Mouse (Mus musculus) CH12.LX (cell line): Measurements from ENCODE around the gene Ntn1. TPM values are rescaled to one million over a fixed set of nuclear protein-coding genes. Genes with fewer than 3 reads are reported as not detected.

Experiments used
- DNase-seq: peaks from one replicate; pipeline ENCODE4 v3.0.0-alpha.2; 2013; ENCODE audit errors: extremely low read depth
- H3K27ac ChIP-seq: 2 replicates; pipeline ENCODE4 v1.5.1; 2012; ENCODE audit warnings: low read depth, mild to moderate bottlenecking, control low read depth, moderate library complexity; ENCODE audit not compliant: insufficient read depth
- H3K27me3 ChIP-seq: replicated peaks from 2 replicates; pipeline ENCODE3; 2012; ENCODE audit warnings: inconsistent platforms
- H3K36me3 ChIP-seq, 2 experiments: replicated peaks in 1 of 2; 2 replicates each; pipeline versions ENCODE3 to v1.6.1; 2012; ENCODE audit warnings: inconsistent platforms in 1 of 2, low read length in 1 of 2, mild to moderate bottlenecking in 1 of 2, mixed read lengths in 1 of 2, moderate library complexity in 1 of 2; ENCODE audit not compliant: control insufficient read depth in 1 of 2, insufficient read depth in 1 of 2
- H3K4me1 ChIP-seq, 2 experiments: 2 replicates each; pipeline ENCODE4 v1.6.1; 2012; ENCODE audit warnings: inconsistent platforms in 1 of 2, moderate library complexity in 1 of 2; ENCODE audit not compliant: insufficient read depth in 2 of 2, control insufficient read depth in 1 of 2
- H3K4me2 ChIP-seq: 2 replicates; pipeline ENCODE4 v1.6.1; 2012; ENCODE audit warnings: low read depth, mild to moderate bottlenecking, control low read depth; ENCODE audit not compliant: poor library complexity, insufficient read depth, severe bottlenecking
- H3K4me3 ChIP-seq, 3 experiments: fragments of 150-350 bp in 1 of 3; sonication (generic) in 1 of 3; replicated peaks in 1 of 3; 2 replicates each; pipeline versions ENCODE3 to v1.5.1; 2011 to 2012; ENCODE audit warnings: low read depth in 2 of 3, low read length in 2 of 3, mild to moderate bottlenecking in 2 of 3, moderate library complexity in 2 of 3, control low read depth in 1 of 3, improper control_type of control experiment in 1 of 3, inconsistent platforms in 1 of 3, mixed read lengths in 1 of 3; ENCODE audit not compliant: poor library complexity in 1 of 3
- H3K79me2 ChIP-seq: replicated peaks from 2 replicates; pipeline ENCODE4 v1.6.1; 2012; ENCODE audit warnings: mild to moderate bottlenecking, moderate library complexity; ENCODE audit not compliant: control insufficient read depth, poor library complexity, insufficient read depth, severe bottlenecking; ENCODE audit errors: extremely low read depth
- H3K9ac ChIP-seq: 2 replicates; pipeline ENCODE4 v1.6.1; 2012; ENCODE audit warnings: low read depth, mild to moderate bottlenecking, control low read depth, moderate library complexity; ENCODE audit not compliant: insufficient read depth
- H3K9me3 ChIP-seq: replicated peaks from 2 replicates; pipeline ENCODE3; 2012; ENCODE audit warnings: low read length, inconsistent platforms, mixed read lengths
- BHLHE40 ChIP-seq: IDR thresholded peaks from 2 replicates; pipeline ENCODE4 v1.6.1; 2011; ENCODE audit warnings: mild to moderate bottlenecking, low read depth, low read length, improper control_type of control experiment
- CHD2 ChIP-seq: IDR thresholded peaks from 2 replicates; pipeline ENCODE4 v1.6.1; 2011; ENCODE audit warnings: low read length, improper control_type of control experiment
- CTCF ChIP-seq, 2 experiments: IDR thresholded peaks in 1 of 2; conservative IDR thresholded peaks in 1 of 2; 2 replicates each; pipeline ENCODE4 v1.5.1; 2011 to 2012; ENCODE audit warnings: low read depth in 2 of 2, low read length in 2 of 2, improper control_type of control experiment in 1 of 2, inconsistent platforms in 1 of 2, mild to moderate bottlenecking in 1 of 2, moderate library complexity in 1 of 2
- E2F4 ChIP-seq: IDR thresholded peaks from 2 replicates; pipeline ENCODE4 v1.6.1; 2011; ENCODE audit warnings: low read depth, low read length, improper control_type of control experiment; ENCODE audit not compliant: insufficient replicate concordance
- EP300 ChIP-seq: IDR thresholded peaks from 2 replicates; pipeline ENCODE4 v1.6.1; 2011; ENCODE audit warnings: low read length, improper control_type of control experiment
- ETS1 ChIP-seq: conservative IDR thresholded peaks from 2 replicates; pipeline ENCODE4 v1.6.1; 2012; ENCODE audit warnings: low read depth, mild to moderate bottlenecking, inconsistent platforms, low read length, improper control_type of control experiment, moderate library complexity
- GABPA ChIP-seq: IDR thresholded peaks from 2 replicates; pipeline ENCODE4 v1.6.1; 2012; ENCODE audit warnings: low read depth, low read length, improper control_type of control experiment, inconsistent platforms; ENCODE audit not compliant: insufficient replicate concordance
- HCFC1 ChIP-seq: IDR thresholded peaks from 2 replicates; pipeline ENCODE4 v1.6.1; 2012; ENCODE audit warnings: low read depth, mild to moderate bottlenecking, inconsistent platforms, low read length, improper control_type of control experiment
- JUND ChIP-seq: conservative IDR thresholded peaks from 2 replicates; pipeline ENCODE4 v1.6.1; 2011; ENCODE audit warnings: low read depth, low read length, improper control_type of control experiment
- MAFK ChIP-seq: IDR thresholded peaks from 2 replicates; pipeline ENCODE4 v1.6.1; 2011; ENCODE audit warnings: low read length, improper control_type of control experiment; ENCODE audit not compliant: insufficient replicate concordance
- MAX ChIP-seq: IDR thresholded peaks from 2 replicates; pipeline ENCODE4 v1.6.1; 2011; ENCODE audit warnings: low read length, improper control_type of control experiment
- MAZ ChIP-seq: IDR thresholded peaks from 2 replicates; pipeline ENCODE4 v1.6.1; 2012; ENCODE audit warnings: low read depth, mild to moderate bottlenecking, inconsistent platforms, low read length, improper control_type of control experiment, moderate library complexity
- MYC ChIP-seq: IDR thresholded peaks from 2 replicates; pipeline ENCODE4 v1.6.1; 2011; ENCODE audit warnings: low read depth, mild to moderate bottlenecking, improper control_type of control experiment, low read length
- RAD21 ChIP-seq: IDR thresholded peaks from 2 replicates; pipeline ENCODE4 v1.6.1; 2011; ENCODE audit warnings: low read depth, mild to moderate bottlenecking, low read length, improper control_type of control experiment, moderate library complexity
- SMC3 ChIP-seq: IDR thresholded peaks from 2 replicates; pipeline ENCODE4 v1.6.1; 2011; ENCODE audit warnings: low read depth, low read length, improper control_type of control experiment
- UBTF ChIP-seq: IDR thresholded peaks from 2 replicates; pipeline ENCODE4 v1.6.1; 2012; ENCODE audit warnings: low read depth, mild to moderate bottlenecking, inconsistent platforms, low read length, improper control_type of control experiment, moderate library complexity
- USF2 ChIP-seq: conservative IDR thresholded peaks from 2 replicates; pipeline ENCODE4 v1.6.1; 2011; ENCODE audit warnings: low read depth, low read length, improper control_type of control experiment
- ZKSCAN1 ChIP-seq: IDR thresholded peaks from 2 replicates; pipeline ENCODE4 v1.6.1; 2012; ENCODE audit warnings: low read depth, inconsistent platforms, low read length, improper control_type of control experiment, borderline replicate concordance
- ZMIZ1 ChIP-seq: IDR thresholded peaks from 2 replicates; pipeline ENCODE4 v1.6.1; 2012; ENCODE audit warnings: low read depth, mild to moderate bottlenecking, inconsistent platforms, low read length, improper control_type of control experiment
- ZNF384 ChIP-seq: IDR thresholded peaks from 2 replicates; pipeline ENCODE4 v1.6.1; 2012; ENCODE audit warnings: low read depth, low read length, improper control_type of control experiment, inconsistent platforms
- dilution Hi-C: fragments of 300-500 bp; cut with MboI; formaldehyde crosslinking; loops from 2 replicates; pipeline ENCODE4 v1.14.3; 2020; ENCODE audit warnings: low sequenced_read_pairs; ENCODE audit not compliant: extremely low pct_unique_long_range_greater_than_20kb, extremely low pct_ligation_motif_present
- in situ Hi-C: fragments of 300-500 bp; cut with MboI; formaldehyde crosslinking; loops from 3 replicates; pipeline ENCODE4 v1.14.3; 2019; ENCODE audit warnings: low sequenced_read_pairs, low pct_ligation_motif_present, low pct_unique_long_range_greater_than_20kb, mixed read lengths
- polyA plus RNA-seq: library from polyadenylated mRNA; unstranded; fragments of >175 nt; gene quantifications from 2 replicates; pipeline ENCODE4 v1.2.1, GENCODE M21; 2012; ENCODE audit warnings: low read depth; ENCODE audit not compliant: insufficient read length
- total RNA-seq, 2 experiments: library from RNA; depleted of rRNA; stranded (reverse); fragments of 300-350 nt in 1 of 2; fragments of >200 nt in 1 of 2; gene quantifications; 2 replicates each; pipeline ENCODE4 v1.2.3; 2012 to 2014

Gene Ntn1
- total and polyA plus RNA-seq, 3 experiments: 0.54 to 1.2 (median 0.59) TPM

GRCm38 (mm10) chr11:68239756-68240155 is 160.9 kb downstream of the Ntn1 start:
- H3K9me3 ChIP-seq: no peaks in the 10 kb centered on the region
- dilution Hi-C loops (no loop called here), in situ Hi-C loops (no loop called here)
- peaks cover 2 to 9% of the 10 kb centered on the region in 2 experiments; a peak in 2 of 4 replicates for H3K4me1 ChIP-seq
- H3K79me2 ChIP-seq: no peaks in the 10 kb centered on the region
- H3K27me3 ChIP-seq: no peaks in the 10 kb centered on the region
- H3K4me3 ChIP-seq: no peak overlapping the region
- no peak overlapping the region for H3K4me2 ChIP-seq
- DNase-seq: no peak
- no peak overlapping the region for H3K27ac ChIP-seq
- no peaks in the 10 kb centered on the region for H3K36me3 ChIP-seq
- H3K9ac ChIP-seq: no peak overlapping the region
- TF ChIP-seq BHLHE40 (no peak), EP300 (no peak), CTCF (conservative IDR thresholded peaks at IDR 0.05 in 1 of 2, IDR thresholded peaks at IDR 0.05 in 1 of 2; ENCODE audit: low read depth in 2 of 2, low read length in 2 of 2) (no peak), ZNF384 (no peak), USF2 (no peak), ZKSCAN1 (no peak), MYC (no peak), SMC3 (no peak), E2F4 (no peak), ZMIZ1 (no peak), ETS1 (no peak), RAD21 (no peak)

- H3K4me2 ChIP-seq: no peak overlapping the region
- no peak for DNase-seq
- H3K27ac ChIP-seq: no peak overlapping the region
- in situ Hi-C loops: no loop called here
- H3K4me3 ChIP-seq: no peak overlapping the region
- no peaks in the 10 kb centered on the region for H3K36me3 ChIP-seq
- H3K9me3 ChIP-seq: peaks cover 4% of the 10 kb centered on the region
- no peaks in the 10 kb centered on the region for H3K4me1 ChIP-seq
- dilution Hi-C loops: no loop called here
- no peak overlapping the region for H3K9ac ChIP-seq
- no peak for TF ChIP-seq MAFK
- TF ChIP-seq GABPA: no peak
- no peak for TF ChIP-seq ZKSCAN1
- TF ChIP-seq CHD2: no peak
- no peak for TF ChIP-seq UBTF
- TF ChIP-seq JUND: no peak
- TF ChIP-seq MAX: no peak
- TF ChIP-seq E2F4: no peak
- no peak for TF ChIP-seq MAZ
- TF ChIP-seq HCFC1: no peak
- H3K27me3 ChIP-seq: no peaks in the 10 kb centered on the region
- H3K79me2 ChIP-seq: no peaks in the 10 kb centered on the region
Measured at GRCm38 (mm10) chr11:68233469-68233965, 167.1 kb downstream of the Ntn1 start.
